Mouse (Mus musculus) frontal cortex, postnatal 36 days (tissue): ENCODE measurements at regions not wholly inside any gene's neighbourhood (a gene's known extent, or its start where the extent isn't known, plus 50 kb on each side); places are given as distances from the start of the nearest gene placed in this dataset.

Experiments
- DNase-seq, 2 experiments: peaks; one replicate each; pipeline ENCODE4 v3.0.0; 2022; ENCODE audit warnings: low spot score in 2 of 2

DNA sequence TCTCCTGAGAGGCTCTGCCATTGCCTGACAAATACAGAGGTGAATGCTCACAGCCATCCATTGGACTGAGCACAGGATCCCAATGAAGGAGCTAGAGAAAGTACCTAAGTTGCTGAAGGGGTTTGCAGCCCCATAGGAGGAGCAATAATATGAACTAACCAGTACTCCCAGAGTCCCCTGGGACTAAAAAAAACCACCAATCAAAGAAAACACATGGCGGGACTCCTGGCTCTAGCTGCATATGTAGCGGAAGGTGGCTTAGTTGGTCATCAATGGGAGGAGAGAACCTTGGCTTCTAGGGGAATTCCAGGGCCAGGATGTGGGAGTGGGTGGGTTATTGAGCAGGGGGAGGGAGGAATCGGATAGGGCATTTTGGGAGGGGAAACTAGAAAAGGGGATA lies 207.8 kb downstream of the Otol1 start:
- DNase-seq = no peak

DNA sequence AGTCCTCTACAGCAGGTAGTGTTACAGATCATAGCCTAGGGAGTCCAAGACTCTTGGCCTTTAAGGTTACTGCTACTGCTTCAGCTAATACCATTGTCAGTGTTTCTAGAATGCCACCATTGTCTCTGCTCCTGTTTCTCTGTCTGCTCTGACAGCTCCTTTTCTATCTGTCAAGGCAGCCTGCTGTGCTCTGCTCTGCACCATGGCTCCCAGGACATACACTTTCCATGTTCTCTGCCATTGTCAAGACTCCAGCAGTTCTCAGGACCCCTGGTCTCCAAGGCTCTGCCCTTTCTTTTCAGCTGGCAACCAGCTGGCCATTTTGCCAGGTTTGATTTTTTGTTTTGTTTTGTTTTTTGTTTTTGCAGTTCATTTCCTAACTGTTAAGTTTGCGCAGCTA lies 208.7 kb downstream of the Otol1 start:
- no peak for DNase-seq

DNA sequence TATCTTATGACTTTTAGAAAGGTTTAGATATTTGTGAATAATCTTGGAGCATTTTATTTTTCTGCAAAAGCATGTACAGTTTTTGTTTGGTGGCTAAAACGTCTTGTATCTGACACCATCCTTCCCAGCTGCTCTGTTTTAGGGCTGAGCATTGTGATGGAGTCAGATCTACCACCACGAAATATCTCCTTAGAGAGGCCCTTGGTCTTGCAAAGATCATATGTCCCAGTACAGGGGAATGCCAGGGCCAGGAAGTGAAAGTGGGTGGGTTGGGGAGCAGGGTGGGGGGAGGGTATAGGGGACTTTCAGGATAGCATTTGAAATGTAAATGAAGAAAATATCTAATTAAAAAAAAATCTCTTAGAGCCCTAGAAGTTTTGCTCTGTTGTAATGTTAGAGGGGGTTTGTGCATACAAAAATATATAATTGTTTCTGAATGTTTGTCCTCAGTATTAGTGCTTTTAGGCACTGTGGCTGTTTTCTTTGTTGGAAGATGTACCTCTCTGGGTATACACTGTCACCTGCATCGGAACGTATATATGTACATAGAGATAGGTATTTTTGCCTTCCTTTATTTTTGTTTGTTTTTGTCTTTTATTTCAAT lies 211.4 kb downstream of the Otol1 start:
- DNase-seq = no peak

DNA sequence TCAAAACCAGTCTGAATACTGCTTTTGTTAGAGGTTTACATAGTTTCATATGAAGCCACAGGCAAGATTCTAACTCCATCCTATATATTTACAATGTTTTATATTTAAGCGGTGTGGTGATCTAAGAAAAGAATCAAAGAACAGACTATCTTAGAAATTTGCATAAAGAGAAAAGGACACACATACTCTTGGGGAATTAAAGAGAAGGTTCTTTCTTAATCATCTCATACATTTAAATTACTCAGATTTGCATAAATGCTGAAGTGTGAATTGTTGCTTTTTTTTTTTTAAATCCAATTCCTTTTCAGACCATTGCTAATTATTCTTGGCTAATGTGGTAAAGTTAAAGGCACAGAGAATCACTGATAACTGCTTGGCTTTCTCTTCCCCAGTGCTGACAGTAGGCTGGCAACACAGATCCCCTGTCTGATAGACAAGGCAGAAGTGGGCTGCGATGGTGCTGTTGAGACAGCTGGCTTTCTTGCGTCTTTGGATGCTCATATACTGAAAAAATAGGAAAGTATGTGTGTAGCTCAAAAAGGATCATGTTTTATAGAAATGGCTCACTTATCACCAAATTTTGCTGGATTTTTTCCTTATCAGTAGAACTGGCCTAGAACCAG lies 216.1 kb downstream of the Otol1 start:
- DNase-seq = peak; percentile 22 to 60

DNA sequence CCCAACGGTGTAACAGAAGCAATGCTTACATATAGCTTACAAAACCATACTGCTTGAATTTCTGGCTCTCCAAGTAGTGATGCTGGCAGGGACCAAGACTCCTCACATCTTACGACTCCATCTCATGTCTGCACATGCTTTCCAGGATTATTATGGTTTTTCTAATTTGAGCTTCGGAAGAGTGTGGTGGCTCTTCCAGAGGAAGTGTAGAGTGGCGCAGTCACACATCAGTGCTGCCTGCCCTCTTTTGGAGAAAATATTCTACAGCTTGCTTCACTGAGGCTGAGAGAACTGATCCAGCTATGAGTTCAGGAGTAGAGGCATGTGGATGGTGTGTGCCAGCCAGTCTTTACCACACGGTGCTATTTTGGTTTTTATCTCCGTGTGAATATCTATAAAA lies 217.4 kb downstream of the Otol1 start:
- DNase-seq = peak; percentile 11 to 67

DNA sequence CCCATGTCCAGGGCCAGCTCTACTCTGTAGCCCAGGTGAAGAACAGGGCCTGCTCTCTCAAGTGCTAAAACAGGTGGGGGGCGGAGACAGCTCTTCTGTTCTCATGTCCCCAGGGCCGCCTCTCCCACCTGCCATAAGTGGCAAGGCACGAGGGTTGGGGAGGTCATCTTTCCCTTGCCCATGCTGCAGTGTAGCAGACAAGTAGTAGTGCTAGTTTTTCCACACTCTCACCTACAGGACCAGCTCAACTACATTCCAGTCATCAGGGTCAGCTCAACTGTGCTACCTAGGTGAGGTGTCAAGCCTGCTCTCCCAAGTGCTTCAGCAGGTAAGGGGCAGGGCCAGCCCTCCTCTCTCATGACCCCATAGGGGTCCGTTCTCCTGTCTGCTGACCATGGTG lies 219.8 kb downstream of the Otol1 start:
- no peak for DNase-seq

DNA sequence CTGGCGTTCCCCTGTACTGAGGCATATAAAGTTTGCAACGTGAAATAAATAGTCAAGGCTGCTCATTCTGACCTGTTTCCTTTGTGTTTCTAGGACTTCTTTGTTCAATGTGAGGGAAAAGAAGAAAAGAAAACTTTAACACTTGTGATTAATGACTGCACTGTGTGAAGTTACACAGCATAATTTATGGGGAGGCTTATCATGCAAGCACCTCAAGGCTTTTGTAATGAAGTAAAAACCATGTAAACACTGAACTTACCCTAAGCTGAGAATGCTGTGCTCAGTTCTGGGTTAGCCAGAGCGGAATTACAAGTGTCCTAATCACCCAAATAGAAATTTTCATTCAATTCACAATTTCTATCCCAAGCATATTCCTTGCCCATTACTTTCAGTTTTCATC lies 241.2 kb downstream of the Otol1 start:
- no peak for DNase-seq

DNA sequence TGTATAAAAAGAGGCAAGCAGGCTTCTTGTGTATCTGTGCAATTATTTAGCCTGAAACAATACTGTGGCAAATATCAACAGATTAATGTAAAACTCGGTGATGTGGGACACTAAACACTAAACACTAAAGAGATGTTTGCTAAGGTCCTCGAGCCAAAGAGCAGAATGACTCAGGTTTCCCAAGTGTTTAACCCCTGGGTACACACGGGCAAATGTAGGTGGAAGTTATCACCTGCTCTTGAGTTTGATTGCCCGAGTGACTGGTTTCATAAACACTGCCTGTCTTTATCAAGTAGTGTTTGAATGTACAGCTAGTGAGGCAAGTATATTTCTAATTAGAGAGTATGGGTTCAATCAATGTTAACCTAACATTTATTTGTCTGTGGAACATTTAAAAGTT lies 242.5 kb downstream of the Otol1 start:
- no peak for DNase-seq

DNA sequence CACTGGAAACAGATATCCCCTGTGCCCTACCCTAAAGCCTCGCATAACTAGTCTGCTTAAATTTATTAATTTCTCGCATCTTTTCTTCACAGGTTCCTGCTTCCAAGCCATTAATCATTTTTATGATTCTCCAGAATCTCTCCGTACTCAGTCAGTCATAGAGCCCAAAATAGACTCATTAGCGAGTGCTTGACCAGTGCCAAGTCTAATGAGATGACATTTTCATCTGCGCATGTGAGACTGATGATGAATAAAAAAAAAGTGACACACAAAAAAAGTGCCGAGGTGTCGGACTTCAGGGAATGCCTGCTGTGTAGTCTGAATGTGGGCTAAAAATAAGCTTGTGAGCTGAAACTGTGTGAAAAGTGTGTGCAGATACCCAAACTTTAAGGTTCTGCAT lies 243.3 kb downstream of the Otol1 start:
- no peak for DNase-seq

DNA sequence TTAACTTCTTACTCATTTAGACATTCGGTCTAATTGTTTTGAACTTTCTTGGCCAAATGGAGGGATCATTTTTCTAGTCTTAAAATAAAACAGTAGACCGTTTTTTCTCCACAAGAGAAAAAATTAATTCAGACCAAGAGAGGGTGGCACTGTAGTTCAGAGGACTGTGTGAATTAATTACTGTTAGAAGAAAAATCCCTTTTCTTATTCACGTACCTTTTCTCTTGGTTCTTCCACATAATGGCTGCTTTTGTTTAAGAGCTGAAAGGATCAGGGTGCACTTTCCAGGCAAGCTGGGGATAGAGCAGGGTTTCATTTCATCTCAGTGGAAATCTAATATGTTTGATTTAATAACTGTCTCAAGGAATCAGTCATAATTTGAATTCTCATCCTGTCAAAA lies 255.9 kb downstream of the Otol1 start:
- no peak for DNase-seq

DNA sequence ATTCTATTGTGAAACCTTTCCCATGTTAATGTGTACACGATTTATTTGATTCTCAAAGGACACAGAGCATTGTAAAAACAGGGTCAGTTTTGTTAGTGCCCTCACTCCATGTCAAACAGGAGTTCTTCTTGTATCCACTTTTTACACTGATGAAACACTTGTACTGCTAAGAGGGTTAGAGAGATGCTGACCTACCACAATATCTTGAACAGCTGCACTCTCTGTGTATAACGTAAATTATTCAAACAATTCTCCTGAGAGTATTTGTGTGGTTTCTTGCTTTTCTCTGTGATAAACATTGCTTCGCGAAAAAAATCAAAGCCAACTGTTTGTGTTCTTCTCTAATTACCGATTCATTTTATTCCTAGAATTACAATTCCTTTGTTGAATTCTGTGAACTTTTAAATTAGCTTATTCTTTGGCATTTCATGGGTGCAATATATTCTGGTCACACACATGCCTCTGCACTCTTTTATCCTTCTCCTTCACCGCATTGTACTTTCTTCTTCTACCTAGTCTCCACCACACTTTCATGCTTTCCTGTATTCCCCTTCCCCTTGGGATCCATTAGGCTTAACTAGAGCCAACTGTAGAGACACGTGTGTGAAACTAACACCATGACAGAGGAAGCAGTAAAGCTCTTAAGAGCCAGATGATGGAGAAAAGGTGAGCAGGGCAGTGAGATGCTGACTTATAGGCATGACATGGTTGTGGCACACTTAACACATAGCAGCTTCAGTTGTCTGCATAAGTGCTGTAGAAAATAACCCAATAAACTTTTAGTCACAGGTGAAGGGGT lies 281.4 kb downstream of the Otol1 start:
- DNase-seq = no peak

DNA sequence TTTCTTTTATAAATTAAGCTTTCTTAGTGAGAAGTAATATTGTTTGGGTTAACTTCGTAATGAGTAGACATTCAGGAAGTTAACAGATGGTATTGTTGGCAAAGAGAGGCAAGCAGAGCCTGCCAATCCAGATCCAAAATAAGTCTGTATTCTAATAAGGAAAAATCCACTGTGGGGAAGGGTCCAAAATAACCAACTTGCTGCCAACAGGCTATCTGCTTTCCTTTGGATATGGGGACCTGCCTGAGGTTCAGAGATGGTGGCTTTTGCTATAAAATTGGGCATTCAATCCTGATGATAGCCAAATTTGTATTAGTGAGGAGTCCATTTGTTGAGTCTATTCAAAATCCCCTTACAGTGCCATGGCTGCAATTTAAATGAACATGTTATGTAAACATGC lies 300.1 kb downstream of the Otol1 start:
- no peak for DNase-seq

DNA sequence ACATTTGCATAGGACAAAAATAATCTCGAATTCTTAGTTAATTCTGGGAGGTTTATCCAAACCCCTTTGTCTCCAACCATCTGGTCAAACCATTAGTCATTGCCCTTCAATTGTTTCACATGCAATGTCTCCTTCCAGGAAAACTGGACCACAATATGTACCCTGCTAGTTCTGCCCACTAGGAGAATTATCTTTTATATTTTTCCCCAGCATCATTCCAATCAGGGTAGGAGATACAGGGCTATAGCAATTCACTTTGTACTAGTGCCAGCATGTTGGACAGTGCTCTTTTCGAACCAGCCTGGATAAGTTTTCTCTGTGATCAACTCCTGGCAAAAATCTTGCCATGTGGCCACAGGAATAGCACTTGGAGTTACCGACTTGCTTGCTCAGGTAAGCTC lies 300.6 kb downstream of the Otol1 start:
- DNase-seq = no peak

DNA sequence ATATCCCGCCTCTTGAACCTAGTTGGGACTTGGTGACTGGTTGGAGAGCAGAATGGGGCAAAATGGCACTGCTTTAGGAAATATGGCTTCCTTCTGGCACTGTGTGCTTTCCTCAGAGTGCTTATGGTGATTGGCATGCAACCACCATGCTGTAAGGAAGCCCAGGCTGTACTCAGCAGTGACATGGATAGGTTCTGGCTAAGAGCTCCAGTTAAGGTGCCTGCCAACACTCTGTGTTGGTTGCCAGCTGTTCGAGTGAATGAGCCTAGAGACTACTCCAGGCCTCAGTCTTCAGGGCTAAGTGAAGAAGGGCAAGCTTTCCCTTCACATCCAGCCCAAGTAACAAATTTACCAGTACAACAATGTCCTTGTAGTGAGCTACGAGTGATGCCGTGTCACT lies 301.9 kb downstream of the Otol1 start:
- no peak for DNase-seq

DNA sequence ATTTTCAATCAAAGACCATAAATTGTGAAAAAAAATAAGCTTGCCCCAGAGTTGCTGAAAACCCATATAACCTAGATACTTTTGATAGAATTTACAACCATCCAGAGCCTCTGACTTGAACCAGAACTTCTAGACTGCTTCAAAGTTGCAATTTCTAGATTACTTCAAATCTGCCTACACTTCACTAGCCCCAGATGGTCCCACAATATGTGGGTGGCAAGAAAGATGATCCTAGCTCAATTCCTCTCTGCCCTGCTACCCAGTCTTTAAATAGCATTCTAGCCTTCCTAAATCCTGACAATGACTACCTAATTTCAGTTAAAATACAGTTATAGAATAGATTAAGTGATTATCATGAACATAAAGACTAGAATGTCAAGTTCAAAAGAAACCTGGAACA lies 303.6 kb downstream of the Otol1 start:
- DNase-seq = peak; percentile 28 to 74

DNA sequence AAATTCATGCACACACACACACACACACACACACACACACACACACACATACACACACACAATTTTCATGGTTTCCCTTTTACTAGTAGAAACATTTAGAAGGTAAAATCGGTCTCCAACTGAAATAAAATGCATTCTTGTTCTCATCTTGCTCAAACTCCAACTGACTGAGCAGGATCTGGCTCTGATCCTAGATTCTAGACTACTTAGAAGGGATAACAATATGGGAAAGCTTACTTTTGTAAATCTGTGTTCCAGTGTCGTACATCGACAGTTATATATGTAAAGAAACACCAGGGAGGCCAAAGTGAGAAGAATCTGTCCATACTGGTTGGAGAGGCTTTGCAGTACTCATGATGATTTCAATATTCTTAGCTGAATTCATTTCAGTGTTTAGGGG lies 304.6 kb downstream of the Otol1 start:
- DNase-seq = no peak

DNA sequence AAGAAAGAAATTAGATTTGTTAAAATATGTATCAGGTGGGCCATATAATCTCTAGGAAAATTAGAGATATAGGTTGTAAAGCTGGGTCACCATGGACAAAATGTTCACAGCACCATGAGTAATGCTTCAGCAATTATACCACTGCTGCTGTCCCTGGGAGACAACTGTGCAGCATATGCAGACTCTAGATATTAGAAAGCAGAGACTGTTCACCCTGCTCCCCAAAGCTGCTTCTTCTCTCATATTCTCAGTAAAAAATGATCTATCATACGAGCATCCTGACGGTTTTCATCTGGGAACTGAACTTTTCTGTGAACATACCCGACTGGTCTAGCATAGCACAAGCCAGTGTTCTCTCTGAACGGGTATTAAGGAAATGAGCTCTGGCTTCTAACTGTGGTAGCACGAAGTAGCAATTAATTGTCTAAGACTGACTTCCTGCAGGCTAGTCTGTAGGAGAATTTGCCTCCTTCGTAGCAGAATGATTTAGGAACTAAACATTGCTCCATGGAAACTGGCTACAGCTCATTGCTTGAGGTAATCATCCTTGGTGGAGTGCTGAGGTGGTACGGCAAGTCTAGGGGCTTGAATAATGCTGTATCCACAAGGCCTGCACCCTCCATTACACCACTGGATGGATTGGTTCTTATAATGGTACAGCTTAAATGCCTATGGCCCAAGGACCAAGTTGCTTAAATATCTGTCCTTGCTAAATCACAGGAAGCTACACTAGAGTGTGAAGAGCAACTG lies 305.9 kb downstream of the Otol1 start:
- DNase-seq = no peak

DNA sequence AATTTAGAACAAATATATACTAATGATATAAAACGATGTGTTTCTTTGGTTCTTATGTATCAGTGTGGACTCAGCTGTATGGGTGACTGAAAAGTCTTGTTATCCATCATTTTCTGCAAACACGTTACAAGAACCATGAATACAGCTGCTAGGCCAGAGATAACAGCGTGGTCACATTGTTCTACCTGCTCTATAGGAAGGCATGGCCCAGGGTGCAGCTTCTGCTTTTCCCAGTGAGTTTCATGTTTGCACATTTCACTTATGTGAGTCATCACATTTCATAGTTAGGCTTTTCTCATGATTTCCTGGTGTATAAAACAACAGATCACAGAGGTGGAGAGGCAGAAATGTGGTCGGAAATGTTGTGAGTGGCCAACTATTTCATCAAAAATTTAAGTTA lies 306.8 kb downstream of the Otol1 start:
- no peak for DNase-seq

DNA sequence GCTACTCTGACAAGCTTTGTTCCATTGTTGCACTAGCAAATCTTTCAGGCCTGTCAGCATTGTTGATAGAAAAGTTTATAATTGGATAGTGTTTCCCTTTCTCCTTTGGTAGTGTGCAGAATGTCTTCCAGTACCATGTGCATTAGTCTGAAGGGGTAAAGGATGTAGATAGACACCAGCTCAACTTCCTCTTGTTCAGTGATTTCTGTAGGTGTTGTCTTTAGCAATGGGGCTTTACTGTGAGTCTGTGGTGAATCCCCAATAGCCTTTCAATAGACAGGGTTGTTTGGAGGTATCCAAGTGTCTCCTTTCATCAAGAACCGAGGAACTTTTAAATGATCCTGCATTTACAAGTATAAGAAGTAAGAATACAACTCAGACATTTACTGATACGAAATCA lies 311.0 kb downstream of the Otol1 start:
- DNase-seq = no peak

DNA sequence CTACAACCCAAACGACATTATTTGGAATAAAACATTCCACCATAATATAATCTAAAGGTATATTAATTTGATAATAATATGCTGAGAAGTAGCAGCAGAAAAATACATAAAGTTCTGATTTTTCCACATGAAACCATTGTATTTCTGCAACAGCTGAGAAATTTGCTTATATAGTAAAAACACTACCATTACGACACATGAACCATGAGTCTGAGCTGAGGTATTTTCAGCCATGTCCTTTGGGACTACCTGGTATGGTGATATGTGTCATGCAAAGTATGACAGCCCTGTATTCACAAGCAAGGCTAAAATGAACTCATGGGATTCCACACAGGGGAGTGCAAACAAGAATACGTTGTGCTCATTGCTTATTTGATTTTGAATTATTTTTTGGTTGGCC lies 311.7 kb downstream of the Otol1 start:
- DNase-seq = no peak

DNA sequence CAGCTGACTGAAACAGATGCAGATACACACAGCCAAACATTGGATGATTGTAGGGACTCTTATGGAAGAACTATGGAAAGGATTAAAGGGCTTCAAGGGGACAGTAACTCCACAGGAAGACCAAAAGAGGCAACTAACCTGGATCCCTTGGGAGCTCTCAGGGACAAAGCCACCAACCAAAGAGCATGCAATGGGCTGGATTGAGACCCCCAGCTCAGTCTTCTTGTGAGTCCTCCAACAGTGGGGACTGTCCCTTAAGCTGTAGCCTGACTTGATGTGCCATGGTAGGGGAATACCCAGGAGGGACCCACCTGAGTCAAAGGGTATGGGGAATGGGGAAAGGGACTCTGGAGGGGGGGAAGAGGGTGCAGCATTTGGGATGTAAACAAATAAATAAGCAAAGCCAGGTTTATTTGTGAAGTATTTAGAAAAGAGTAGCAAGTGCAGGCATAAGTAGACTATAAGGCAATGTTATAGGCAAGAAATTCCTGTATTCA lies 313.8 kb downstream of the Otol1 start:
- DNase-seq = no peak

DNA sequence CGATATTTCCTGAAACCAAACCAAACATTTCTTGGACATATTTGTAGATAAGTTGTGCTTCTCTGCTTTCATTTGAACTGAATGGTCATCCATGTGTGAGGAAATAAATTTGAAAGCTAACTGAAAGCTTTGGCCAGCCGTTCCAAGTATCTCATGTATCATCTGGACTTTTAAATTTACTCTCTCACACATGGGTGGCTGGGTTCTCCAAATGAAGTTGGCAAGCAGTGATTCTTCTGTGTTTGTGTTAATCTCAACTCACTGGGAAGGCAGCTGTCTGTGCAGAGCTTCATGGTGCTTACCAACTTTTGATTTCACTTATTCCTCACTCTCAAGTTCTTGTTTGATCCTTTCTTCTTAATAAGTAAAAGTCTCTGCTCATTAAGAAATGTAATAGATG lies 317.3 kb downstream of the Otol1 start:
- no peak for DNase-seq
